Mouse (Mus musculus): ENCODE measurements around the gene Slc17a7. TPM values are rescaled to one million over a fixed set of nuclear protein-coding genes. Genes with fewer than 3 reads are reported as not detected.
"Not testable (repeated sequence)": the region's sequence is repeated elsewhere in the genome, so short reads cannot be mapped to it uniquely, and the experiment has no call there.

The Slc17a7 gene
- polyA plus RNA-seq, 1 experiment from 2014 or later = 14.6 TPM

- H3K4me2 ChIP-seq (ENCODE audit: low read length); H3K4me3 ChIP-seq (ENCODE audit: low read depth, low read length); H3K36me3 ChIP-seq (ENCODE audit: control insufficient read depth, insufficient read depth, low read length); ATAC-seq; DNase-seq (ENCODE audit: low spot score); H3K9me3 ChIP-seq (replicated peaks; ENCODE audit: control insufficient read depth, low read length); H3K27ac ChIP-seq (ENCODE audit: low read depth, low read length); H3K9ac ChIP-seq (ENCODE audit: low read length); H3K4me1 ChIP-seq (ENCODE audit: control insufficient read depth, insufficient read depth, low read length): not testable (repeated sequence)
- peaks cover 63% of the 10 kb centered on the region for H3K27me3 ChIP-seq (replicated peaks; ENCODE audit: control insufficient read depth, insufficient read depth, low read length)
- WGBS = 67% methylated on average over 1 of the region's 1 CpGs
Observed at GRCm38 (mm10) chr7:45173772-45174171, 10.0 kb downstream of the Slc17a7 start.

GRCm38 (mm10) chr7:45174567-45175280, 11.0 kb downstream of the Slc17a7 start:
- Histone ChIP-seq H3K27me3 (replicated peaks; ENCODE audit: control insufficient read depth, insufficient read depth, low read length) (peaks cover 63% of the 10 kb centered on the region), H3K27ac (ENCODE audit: low read depth, low read length) (no peak overlapping the region), H3K36me3 (ENCODE audit: control insufficient read depth, insufficient read depth, low read length) (no peaks in the 10 kb centered on the region), H3K4me1 (ENCODE audit: control insufficient read depth, insufficient read depth, low read length) (no peaks in the 10 kb centered on the region), H3K4me3 (ENCODE audit: low read depth, low read length) (no peak overlapping the region), H3K4me2 (ENCODE audit: low read length) (0 out of 2 replicates have a peak overlapping the region, but pooled peaks have one; percentile 2), H3K9ac (ENCODE audit: low read length) (no peak overlapping the region), H3K9me3 (replicated peaks; ENCODE audit: control insufficient read depth, low read length) (no peaks in the 10 kb centered on the region)
- ATAC-seq (peak; percentile 18; the same call in 1 of the 2 replicates), DNase-seq (ENCODE audit: low spot score) (no peak)
- WGBS = 3% methylated on average over 28 of the region's 29 CpGs

GRCm38 (mm10) chr7:45175398-45175797, 11.6 kb downstream of the Slc17a7 start:
- H3K4me2 ChIP-seq (ENCODE audit: low read length) = no peak overlapping the region
- WGBS = 2% methylated on average over 13 of the region's 13 CpGs
- H3K36me3 ChIP-seq (ENCODE audit: control insufficient read depth, insufficient read depth, low read length) = no peaks in the 10 kb centered on the region
- no peak overlapping the region for H3K27ac ChIP-seq (ENCODE audit: low read depth, low read length)
- no peaks in the 10 kb centered on the region for H3K9me3 ChIP-seq (replicated peaks; ENCODE audit: control insufficient read depth, low read length)
- no peaks in the 10 kb centered on the region for H3K4me1 ChIP-seq (ENCODE audit: control insufficient read depth, insufficient read depth, low read length)
- no peak for DNase-seq (ENCODE audit: low spot score)
- H3K27me3 ChIP-seq (replicated peaks; ENCODE audit: control insufficient read depth, insufficient read depth, low read length) = peaks cover 65% of the 10 kb centered on the region
- H3K4me3 ChIP-seq (ENCODE audit: low read depth, low read length) = no peak overlapping the region
- ATAC-seq = no peak
- H3K9ac ChIP-seq (ENCODE audit: low read length) = no peak overlapping the region

GRCm38 (mm10) chr7:45175929-45176328, 12.2 kb downstream of the Slc17a7 start:
- H3K36me3 ChIP-seq (ENCODE audit: control insufficient read depth, insufficient read depth, low read length) = no peaks in the 10 kb centered on the region
- peaks cover 70% of the 10 kb centered on the region for H3K27me3 ChIP-seq (replicated peaks; ENCODE audit: control insufficient read depth, insufficient read depth, low read length)
- WGBS = under 1% methylated on average over 23 of the region's 23 CpGs
- no peak overlapping the region for H3K27ac ChIP-seq (ENCODE audit: low read depth, low read length)
- H3K4me1 ChIP-seq (ENCODE audit: control insufficient read depth, insufficient read depth, low read length) = no peaks in the 10 kb centered on the region
- no peak for ATAC-seq
- H3K9me3 ChIP-seq (replicated peaks; ENCODE audit: control insufficient read depth, low read length) = no peaks in the 10 kb centered on the region
- H3K4me2 ChIP-seq (ENCODE audit: low read length) = peak overlapping the region; percentile 28
- no peak overlapping the region for H3K9ac ChIP-seq (ENCODE audit: low read length)
- no peak for DNase-seq (ENCODE audit: low spot score)
- H3K4me3 ChIP-seq (ENCODE audit: low read depth, low read length) = no peak overlapping the region

- 2% methylated on average over 31 of the region's 31 CpGs for WGBS
- H3K27ac ChIP-seq (ENCODE audit: low read depth, low read length) = no peak overlapping the region
Observed at GRCm38 (mm10) chr7:45176356-45176755, 12.6 kb downstream of the Slc17a7 start.

GRCm38 (mm10) chr7:45178550-45178949, 14.8 kb downstream of the Slc17a7 start:
- ATAC-seq (no peak), DNase-seq (ENCODE audit: low spot score) (no peak)
- no peak overlapping the region for H3K4me3 ChIP-seq (ENCODE audit: low read depth, low read length)
- peaks cover 96% of the 10 kb centered on the region for H3K27me3 ChIP-seq (replicated peaks; ENCODE audit: control insufficient read depth, insufficient read depth, low read length)
- 22% methylated on average over 7 of the region's 7 CpGs for WGBS
- no peak overlapping the region for H3K4me2 ChIP-seq (ENCODE audit: low read length)
- H3K4me1 ChIP-seq (ENCODE audit: control insufficient read depth, insufficient read depth, low read length) = peaks cover 7% of the 10 kb centered on the region; the same call in 1 of the 2 replicates
- H3K27ac ChIP-seq (ENCODE audit: low read depth, low read length) = no peak overlapping the region
- H3K36me3 ChIP-seq (ENCODE audit: control insufficient read depth, insufficient read depth, low read length) = no peaks in the 10 kb centered on the region
- no peak overlapping the region for H3K9ac ChIP-seq (ENCODE audit: low read length)
- no peaks in the 10 kb centered on the region for H3K9me3 ChIP-seq (replicated peaks; ENCODE audit: control insufficient read depth, low read length)

More at GRCm38 (mm10) chr7:45176356-45176755, 12.6 kb downstream of the Slc17a7 start:
- H3K27me3 ChIP-seq (replicated peaks; ENCODE audit: control insufficient read depth, insufficient read depth, low read length) = peaks cover 74% of the 10 kb centered on the region
- no peaks in the 10 kb centered on the region for H3K9me3 ChIP-seq (replicated peaks; ENCODE audit: control insufficient read depth, low read length)
- peak overlapping the region; percentile 28 for H3K4me2 ChIP-seq (ENCODE audit: low read length)
- DNase-seq (ENCODE audit: low spot score) = no peak
- 0 out of 2 replicates have a peak, but pooled peaks cover 2% of the 10 kb centered on the region for H3K4me1 ChIP-seq (ENCODE audit: control insufficient read depth, insufficient read depth, low read length)
- no peak overlapping the region for H3K4me3 ChIP-seq (ENCODE audit: low read depth, low read length)
- H3K36me3 ChIP-seq (ENCODE audit: control insufficient read depth, insufficient read depth, low read length) = no peaks in the 10 kb centered on the region
- H3K9ac ChIP-seq (ENCODE audit: low read length) = no peak overlapping the region
- ATAC-seq = no peak

- Histone ChIP-seq H3K36me3 (ENCODE audit: control insufficient read depth, insufficient read depth, low read length) (no peaks in the 10 kb centered on the region), H3K4me2 (ENCODE audit: low read length) (no peak within 1 kb of the TSS), H3K27ac (ENCODE audit: low read depth, low read length) (no peak within 1 kb of the TSS), H3K27me3 (replicated peaks; ENCODE audit: control insufficient read depth, insufficient read depth, low read length) (peaks cover 98% of the 10 kb centered on the region), H3K4me1 (ENCODE audit: control insufficient read depth, insufficient read depth, low read length) (peaks cover 7% of the 10 kb centered on the region; the same call in 1 of the 2 replicates), H3K4me3 (ENCODE audit: low read depth, low read length) (no peak within 1 kb of the TSS), H3K9ac (ENCODE audit: low read length) (no peak within 1 kb of the TSS), H3K9me3 (replicated peaks; ENCODE audit: control insufficient read depth, low read length) (no peaks in the 10 kb centered on the region)
- WGBS = 23% methylated on average over 7 of the region's 7 CpGs
- ATAC-seq (no peak), DNase-seq (ENCODE audit: low spot score) (no peak)
Observed at GRCm38 (mm10) chr7:45179469-45179868, 15.7 kb downstream of the Slc17a7 start, which contains the start of gene Gfy. TSS of gene Gfy (minus strand) at chr7:45179569.

GRCm38 (mm10) chr7:45180896-45181477, 17.2 kb downstream of the Slc17a7 start, which contains the start of gene Pth2:
TSS of gene Pth2 (plus strand) at chr7:45180995.
- Histone ChIP-seq H3K4me1 (ENCODE audit: control insufficient read depth, insufficient read depth, low read length) (peaks cover 7% of the 10 kb centered on the region; the same call in 1 of the 2 replicates), H3K4me3 (ENCODE audit: low read depth, low read length) (peak within 1 kb of the TSS; percentile 19; the same call in 1 of the 2 replicates), H3K9me3 (replicated peaks; ENCODE audit: control insufficient read depth, low read length) (no peaks in the 10 kb centered on the region), H3K27ac (ENCODE audit: low read depth, low read length) (no peak within 1 kb of the TSS), H3K27me3 (replicated peaks; ENCODE audit: control insufficient read depth, insufficient read depth, low read length) (peaks cover 87% of the 10 kb centered on the region), H3K9ac (ENCODE audit: low read length) (no peak within 1 kb of the TSS), H3K4me2 (ENCODE audit: low read length) (peak within 1 kb of the TSS; percentile 50), H3K36me3 (ENCODE audit: control insufficient read depth, insufficient read depth, low read length) (no peaks in the 10 kb centered on the region)
- 9% methylated on average over 20 of the region's 20 CpGs for WGBS
- ATAC-seq (no peak), DNase-seq (ENCODE audit: low spot score) (no peak)

- Histone ChIP-seq H3K4me2 (ENCODE audit: low read length) (peak overlapping the region; percentile 50), H3K9me3 (replicated peaks; ENCODE audit: control insufficient read depth, low read length) (no peaks in the 10 kb centered on the region), H3K9ac (ENCODE audit: low read length) (no peak overlapping the region), H3K4me3 (ENCODE audit: low read depth, low read length) (peak overlapping the region; percentile 6; the same call in 1 of the 2 replicates), H3K27ac (ENCODE audit: low read depth, low read length) (no peak overlapping the region), H3K27me3 (replicated peaks; ENCODE audit: control insufficient read depth, insufficient read depth, low read length) (peaks cover 81% of the 10 kb centered on the region), H3K36me3 (ENCODE audit: control insufficient read depth, insufficient read depth, low read length) (no peaks in the 10 kb centered on the region), H3K4me1 (ENCODE audit: control insufficient read depth, insufficient read depth, low read length) (peaks cover 7% of the 10 kb centered on the region; the same call in 1 of the 2 replicates)
- DNase-seq (ENCODE audit: low spot score) (no peak), ATAC-seq (no peak; the same call in 1 of the 2 replicates)
- WGBS = 6% methylated on average over 24 of the region's 35 CpGs
Observed at GRCm38 (mm10) chr7:45181540-45181939, 17.8 kb downstream of the Slc17a7 start.
